Mouse (Mus musculus) subcutaneous adipose tissue, adult 2 months (tissue): ENCODE measurements around the gene Psmd13. TPM values are rescaled to one million over a fixed set of nuclear protein-coding genes. Genes with fewer than 3 reads are reported as not detected.

Source experiments
- polyA plus RNA-seq: library from polyadenylated mRNA; depleted of rRNA; stranded (reverse); fragments of >200 nt; gene quantifications from 2 replicates; pipeline ENCODE4 v1.2.3, GENCODE M21; 2012; ENCODE audit warnings: low replicate concordance; rRNA removed

Psmd13 gene
- polyA plus RNA-seq: 76.9 and 91.8 TPM in 2 replicates

DNA sequence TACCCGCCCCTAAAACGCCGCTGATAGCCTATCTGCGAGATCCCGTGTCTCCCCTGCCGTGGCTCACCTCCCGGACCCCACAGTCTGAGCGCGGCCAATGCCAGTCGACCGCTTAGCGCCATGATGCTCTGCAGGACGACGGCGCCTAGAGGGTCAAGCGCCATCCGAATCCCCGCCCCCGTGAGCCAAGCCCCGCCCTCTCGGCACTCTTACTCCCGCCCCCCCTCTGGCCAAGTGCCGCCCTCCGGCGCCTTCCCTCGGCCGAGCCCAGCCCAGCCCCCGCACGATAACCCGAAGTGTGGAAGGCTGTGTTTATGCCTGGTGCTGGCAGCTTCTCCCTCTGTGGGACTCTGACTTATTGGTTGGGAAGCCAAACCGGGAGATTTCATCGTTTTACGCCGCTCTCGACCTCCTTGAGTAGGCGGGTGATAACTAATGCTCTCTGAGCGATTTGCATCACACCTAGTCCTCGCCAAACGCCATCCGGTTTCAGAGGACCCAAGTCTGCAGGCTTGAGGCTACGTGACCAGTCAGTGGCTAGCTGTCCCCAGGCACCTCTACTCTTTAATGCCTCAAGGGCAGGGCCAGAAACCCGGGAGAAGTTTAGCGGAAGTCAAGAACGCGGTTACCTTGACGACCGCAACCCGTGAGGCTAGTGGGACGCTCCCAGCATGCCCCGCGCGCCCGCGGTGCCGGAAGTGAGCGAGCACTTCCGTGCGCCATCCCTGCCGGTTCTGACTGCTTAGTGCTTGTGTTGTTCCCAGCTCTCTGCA lies at the start of gene Psmd13, which contains the start of gene Sirt3:
Gene Psmd13 (plus strand): TSS at position 273 of the 773 bp plus-strand sequence.
Gene Sirt3 (minus strand): TSS at position 614 of the 773 bp plus-strand sequence.

DNA sequence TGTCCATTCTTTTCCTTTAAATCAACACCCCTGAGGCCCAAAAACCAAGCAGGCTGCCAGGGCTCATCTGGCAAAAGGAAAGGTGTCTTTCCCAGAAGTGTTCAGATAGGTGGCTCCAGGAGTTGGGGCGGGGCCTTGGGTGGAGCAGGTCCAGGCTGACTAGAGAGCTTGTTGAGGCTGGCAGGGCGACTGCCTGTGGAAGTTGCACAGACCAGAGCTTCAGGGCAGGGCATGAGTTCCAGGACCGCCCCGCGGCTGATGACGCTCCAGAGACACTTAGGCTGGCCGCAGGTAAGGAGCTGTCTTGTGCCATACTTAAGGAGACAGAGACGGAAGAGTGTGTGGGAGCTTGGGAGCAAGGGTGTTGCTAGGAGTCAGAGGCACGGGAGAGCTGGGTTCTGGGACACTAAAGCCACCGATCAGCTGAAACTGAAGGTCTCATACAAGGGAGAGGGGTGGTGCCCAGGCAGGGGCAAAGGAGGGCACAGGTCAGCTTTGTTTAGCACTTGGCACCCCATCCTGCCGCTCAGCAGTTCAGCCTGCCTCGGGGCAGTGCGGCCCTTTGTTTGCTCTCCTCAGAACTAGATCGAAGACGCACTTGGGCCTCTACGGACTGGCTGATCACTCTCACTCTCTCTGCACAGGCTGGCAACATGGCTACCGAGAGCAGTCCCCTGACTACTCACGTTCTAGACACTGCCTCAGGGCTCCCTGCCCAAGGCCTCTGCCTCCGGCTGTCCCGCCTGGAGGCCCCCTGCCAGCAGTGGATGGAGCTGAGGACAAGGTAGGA lies 46.6 kb upstream of the Psmd13 start, which contains the start of gene Urah:
Gene Urah (plus strand): TSS at position 51 of the 790 bp plus-strand sequence.

DNA sequence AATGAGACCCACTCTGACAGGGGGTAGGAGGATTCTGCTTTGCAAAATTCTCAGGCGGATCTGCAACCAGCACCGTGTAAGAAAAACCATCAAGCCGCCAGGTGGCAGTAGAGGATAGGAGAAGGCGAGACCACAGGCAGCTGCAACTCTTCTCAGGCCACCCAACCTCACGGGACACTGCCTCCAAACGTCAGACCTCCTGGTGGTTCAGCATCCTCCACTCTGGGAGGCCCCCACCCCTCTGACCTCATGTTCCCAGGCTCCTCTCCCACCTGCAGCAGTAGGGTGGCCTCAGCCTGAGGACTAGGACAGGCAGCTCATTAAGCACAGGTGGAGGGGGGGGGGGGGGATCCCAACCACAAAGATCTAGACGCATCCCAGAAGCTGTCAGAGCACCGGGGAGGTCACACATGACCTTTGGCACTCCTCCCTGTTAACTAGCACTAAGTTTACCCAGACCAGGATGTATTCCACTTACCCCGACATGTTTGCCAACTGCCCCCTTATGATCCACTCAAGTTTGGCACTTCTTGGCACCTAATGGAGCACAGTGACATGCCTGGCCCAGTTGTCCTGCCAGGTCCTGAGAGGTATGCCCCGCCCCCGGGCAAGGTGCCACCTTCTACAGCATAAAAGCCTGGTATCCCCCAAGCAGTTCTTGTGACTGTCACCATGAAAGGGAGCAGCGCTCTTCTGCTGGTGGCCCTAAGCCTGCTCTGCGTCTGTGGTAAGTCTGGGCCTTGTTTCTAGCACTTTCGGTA lies 36.7 kb upstream of the Psmd13 start, which contains the start of gene Scgb1c1:
Gene Scgb1c1 (plus strand): TSS at position 643 of the 761 bp plus-strand sequence.

DNA sequence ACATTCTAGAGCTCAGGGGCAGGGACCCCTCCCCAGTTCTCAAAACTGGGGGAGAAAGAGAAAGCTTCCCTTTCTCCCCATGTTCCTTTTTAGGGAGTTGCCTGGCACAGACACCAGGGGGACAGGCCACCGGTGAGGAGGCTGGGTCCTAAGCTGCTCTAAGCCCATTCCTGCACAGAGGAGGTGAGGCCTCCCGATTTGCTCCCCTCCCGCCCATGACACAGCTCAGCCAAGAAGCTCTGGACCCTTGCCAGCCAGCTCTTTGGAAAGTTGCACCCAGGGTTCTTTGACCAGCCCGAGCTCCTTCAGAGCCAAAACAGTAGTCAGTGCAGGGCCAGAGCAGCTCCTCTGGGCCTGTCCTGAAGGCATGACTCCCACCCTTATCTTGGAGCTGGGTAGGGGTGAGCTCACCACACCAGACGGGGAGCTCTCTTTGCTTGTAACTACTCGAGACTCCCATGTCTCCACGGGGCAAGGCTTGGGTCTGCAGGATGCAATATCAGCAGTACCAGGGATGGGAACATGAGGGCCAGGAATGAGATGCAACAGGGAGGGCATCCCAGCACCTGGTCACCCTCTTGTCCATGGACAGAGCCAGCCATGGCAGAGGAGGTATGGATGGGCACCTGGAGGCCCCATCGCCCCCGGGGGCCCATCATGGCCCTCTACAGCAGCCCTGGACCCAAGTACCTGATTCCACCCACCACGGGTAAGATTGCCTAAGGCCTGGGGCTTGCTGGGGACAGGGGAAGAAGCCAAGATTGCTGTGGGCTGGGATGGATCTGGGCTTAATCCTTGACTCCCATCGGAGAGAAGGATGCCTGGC lies 33.8 kb upstream of the Psmd13 start, which contains the start of gene Odf3:
Gene Odf3 (plus strand): TSS at position 51 of the 826 bp plus-strand sequence.

DNA sequence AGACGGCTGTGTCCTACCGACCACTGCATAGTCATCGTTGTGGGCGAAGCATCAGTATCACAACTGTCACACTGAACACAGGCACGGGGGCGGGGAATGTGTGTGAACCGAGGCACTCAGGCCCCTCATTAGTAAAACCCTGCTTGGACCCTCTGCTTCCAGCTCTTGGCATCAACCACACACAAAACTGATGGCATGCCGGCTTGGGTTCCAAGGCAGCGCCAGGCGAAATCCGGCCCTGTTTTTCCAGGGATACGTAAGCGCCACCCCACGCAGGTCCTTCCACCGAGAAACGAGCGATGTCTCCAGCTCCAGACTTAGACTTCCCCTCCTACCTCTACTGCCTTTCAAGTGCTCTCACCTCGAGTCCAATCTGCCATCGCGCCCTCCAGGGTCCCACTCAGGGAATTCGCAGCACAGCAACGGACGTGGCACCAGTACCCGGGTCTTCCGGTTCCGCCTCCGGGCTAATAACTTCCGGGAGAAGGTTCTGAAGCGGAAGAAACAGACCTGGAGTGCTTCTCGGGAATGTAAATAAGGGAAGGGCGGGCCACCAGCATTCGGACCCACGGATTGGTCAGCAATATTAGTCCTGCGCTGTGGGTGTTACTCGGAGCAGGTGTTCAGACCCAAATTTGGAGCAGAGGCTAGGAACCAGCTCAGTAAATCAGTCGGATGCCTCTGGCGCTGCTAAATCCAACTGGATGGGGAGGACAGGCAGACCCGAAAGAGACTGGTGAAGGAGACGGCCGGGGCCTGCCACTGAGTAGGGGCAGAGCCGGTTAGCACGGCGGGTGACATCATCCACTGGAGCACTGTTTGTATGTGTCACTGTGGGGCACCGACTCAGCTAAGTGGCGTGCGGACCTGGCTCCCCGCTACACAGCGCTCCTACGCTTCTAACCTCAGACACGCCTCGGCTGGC lies 25.6 kb upstream of the Psmd13 start, which contains the start of gene Gm45785:
Gene Gm45785 (minus strand): TSS at position 472 of the 925 bp plus-strand sequence.

DNA sequence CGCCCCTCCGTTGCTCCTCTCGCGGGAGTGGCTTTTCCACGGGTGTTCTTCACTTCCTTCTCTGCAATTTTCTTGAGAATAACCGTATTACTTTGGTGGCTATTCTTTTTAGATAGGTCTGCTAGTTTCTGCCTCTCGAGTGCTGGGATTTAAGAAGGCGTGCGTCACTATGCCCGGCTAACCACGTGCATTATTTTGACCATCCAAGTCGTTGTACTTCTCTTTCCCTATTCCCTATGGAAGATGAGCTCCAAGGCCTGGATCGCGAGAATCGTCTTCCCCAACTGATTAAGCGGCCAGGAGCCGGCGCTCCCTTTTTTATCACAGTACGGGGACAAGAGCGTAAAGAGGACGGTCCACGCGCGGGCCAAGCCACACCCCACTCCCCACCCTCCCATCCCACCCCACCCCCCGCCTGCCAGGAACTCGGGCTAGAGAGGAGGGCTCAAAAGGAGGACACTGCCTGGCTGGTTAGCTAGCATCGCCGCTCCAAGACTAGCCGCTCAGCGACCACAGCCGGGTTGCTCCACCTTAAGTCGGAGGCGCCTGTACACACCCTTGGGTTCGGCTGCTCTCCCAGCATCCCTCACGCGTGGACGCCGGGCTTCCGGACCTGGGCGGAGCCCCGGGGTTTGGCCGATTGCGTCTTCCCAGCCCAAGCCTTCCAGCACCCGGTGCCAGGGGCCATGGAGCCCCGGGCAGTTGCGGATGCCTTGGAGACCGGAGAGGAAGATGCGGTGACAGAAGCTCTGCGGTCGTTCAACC lies 24.8 kb upstream of the Psmd13 start, which contains the start of gene Ric8a:
Gene Ric8a (plus strand): TSS at position 173 of the 765 bp plus-strand sequence.

DNA sequence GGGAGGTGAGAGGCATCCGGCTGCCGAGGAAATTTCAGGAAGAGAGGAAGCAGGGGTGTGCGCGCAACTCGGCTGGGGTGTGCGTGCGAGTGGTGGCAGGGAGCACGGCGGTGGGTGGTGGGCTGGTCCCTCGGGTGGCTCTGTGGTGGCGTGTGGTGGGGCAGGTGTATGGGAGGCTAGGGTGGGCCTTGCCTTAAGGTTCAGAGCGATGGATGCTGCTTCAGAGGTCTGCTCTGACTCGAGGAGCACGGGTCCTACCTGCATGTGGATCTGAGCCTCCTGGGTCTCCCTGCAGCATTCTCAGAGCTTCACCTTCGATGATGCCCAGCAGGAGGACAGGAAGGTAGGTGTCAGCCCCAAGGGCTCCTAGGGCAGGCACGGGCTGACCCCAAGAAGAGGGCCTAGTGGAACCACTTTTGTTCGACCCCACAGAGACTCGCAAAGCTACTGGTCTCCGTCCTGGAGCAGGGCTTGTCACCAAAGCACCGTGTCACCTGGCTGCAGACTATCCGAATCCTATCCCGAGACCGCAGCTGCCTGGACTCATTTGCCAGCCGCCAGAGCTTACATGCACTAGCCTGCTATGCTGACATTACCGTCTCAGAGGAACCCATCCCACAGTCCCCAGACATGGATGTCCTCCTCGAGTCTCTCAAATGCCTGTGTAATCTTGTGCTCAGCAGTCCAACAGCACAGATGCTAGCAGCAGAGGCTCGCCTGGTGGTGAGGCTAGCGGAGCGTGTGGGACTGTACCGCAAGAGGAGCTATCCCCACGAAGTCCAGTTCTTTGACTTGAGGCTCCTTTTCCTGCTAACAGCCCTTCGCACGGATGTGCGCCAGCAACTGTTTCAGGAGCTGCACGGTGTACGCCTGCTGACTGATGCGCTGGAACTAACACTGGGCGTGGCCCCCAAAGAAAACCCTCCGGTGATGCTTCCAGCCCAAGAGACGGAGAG lies 23.9 kb upstream of the Psmd13 start, which contains the start of gene Bet1l:
Gene Bet1l (minus strand): TSS at position 28 of the 956 bp plus-strand sequence.

DNA sequence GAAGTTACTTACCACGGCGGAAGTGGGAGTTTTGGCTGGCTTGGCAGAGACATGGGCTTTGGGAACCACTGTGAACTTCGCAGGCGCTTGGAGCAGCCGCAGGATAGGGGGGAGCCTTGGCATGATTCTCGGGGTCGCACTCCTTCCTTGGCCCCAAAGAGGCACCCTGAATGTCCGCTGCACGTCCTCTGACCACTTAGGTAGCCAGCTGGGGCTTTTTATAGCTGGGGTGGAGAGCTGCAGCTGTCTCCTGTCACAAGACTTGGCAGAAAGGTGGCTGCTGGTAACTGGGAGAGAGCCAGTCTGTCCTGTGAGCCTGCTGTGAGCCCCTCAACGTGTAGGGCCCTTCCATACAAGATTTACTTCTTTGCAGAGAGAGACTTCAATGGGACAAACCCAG lies 18.5 kb downstream of the Psmd13 start, which contains the start of gene Cox8b:
Gene Cox8b (minus strand): TSS at position 227 of the 400 bp plus-strand sequence.

DNA sequence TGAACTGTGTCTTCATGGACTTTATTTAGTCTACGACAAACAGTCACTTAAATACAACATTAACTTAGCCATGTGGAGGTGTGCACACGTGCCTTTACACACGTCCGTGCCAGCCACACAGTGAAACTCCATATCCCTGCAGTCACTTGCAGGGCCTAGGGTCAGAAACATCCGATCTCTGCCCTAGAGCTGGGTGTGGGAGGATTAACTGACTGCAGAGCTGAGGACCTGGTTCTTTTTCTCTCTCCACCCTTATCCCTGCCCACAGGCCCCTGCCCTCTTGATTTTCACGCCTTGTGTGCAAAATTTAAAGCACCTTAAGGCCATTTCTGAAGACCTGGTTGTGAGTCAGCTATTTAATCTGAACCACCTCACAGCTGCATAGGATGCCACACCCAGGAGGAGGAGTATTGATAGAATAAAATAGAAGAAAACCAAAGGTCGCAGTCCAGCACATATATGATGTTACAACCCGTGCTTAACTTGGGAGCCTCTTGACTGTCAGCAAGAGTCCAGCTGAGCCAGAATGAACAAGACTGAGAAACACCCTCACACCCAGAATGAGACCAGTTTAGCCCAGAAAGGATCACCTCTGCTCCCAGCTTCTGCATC lies 38.8 kb downstream of the Psmd13 start, which contains the start of gene Nlrp6:
Gene Nlrp6 (plus strand): TSS at position 485 of the 612 bp plus-strand sequence.

DNA sequence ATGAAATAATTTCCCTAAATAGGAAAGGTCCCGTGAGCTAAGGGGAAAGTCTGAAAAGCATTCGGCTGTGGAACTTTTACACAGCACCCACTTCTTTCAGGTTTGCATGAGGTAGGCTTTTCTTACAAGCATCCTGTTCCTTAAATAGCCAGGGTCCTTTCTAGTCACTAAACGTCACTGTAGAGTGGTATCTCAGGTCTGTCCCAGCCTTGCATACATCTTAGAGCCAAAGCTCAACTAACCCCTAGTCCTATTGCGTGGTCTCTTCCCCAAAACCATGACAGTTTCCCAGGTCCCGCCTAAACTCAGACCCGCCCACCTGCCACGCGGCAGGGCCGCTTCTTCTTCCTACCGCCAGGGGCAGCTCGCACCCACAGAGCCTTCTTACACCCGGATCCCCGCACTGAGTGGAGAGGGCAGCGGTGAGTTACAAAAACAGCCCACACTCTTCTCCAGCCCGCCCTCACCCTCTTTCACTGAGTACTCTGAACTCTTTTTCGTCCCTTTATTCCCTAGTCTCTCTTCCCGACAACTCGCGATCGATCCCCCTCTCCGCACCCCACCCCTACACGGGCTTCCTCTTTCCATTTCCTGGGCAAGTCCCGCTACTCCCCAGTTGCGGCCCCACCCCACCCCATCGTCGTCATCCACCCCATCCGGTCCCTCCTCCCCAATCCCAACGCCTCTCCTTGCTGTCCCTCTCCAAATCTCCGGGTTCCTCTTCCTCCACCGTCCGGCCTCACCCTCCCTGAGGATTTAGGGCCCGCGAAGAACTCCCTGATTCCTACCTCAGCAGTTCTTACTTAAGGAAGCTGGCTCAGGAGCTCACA lies 59.7 kb downstream of the Psmd13 start, which contains the start of gene Pgghg:
Gene Pgghg (plus strand): TSS at position 170 of the 830 bp plus-strand sequence.

Other genes starting within 250 kb of the Psmd13 start
- gene Olfr53, start 235.5 kb upstream of the Psmd13 start, polyA plus RNA-seq: not detected in 2 replicates
- not detected in 2 replicates for gene Olfr539, start 222.0 kb upstream of the Psmd13 start, polyA plus RNA-seq
- not detected in 2 replicates for gene Olfr45, start 200.0 kb upstream of the Psmd13 start, polyA plus RNA-seq
- not detected in 2 replicates for gene Olfr541, start 184.7 kb upstream of the Psmd13 start, polyA plus RNA-seq
- gene Cyp2e1, start 118.2 kb upstream of the Psmd13 start, polyA plus RNA-seq: 256 and 502 TPM in 2 replicates
- gene Syce1, start 94.1 kb upstream of the Psmd13 start, polyA plus RNA-seq: 0.07 and 0.33 TPM in 2 replicates
- 0.15 TPM in 1 of 2 replicates, not detected in the other for gene Zfp941, start 59.8 kb upstream of the Psmd13 start, polyA plus RNA-seq
- 14.2 TPM in 1 of 2 replicates, not detected in the other for gene Urah, start 47.0 kb upstream of the Psmd13 start, polyA plus RNA-seq
- gene Scgb1c1, start 36.4 kb upstream of the Psmd13 start, polyA plus RNA-seq: not detected in 2 replicates
- 0.11 TPM in 1 of 2 replicates, not detected in the other for gene Odf3, start 34.2 kb upstream of the Psmd13 start, polyA plus RNA-seq
- gene Gm45785, start 25.6 kb upstream of the Psmd13 start, polyA plus RNA-seq: not detected in 2 replicates
- 114 and 143 TPM in 2 replicates for gene Ric8a, start 25.0 kb upstream of the Psmd13 start, polyA plus RNA-seq
- 37.8 and 39.1 TPM in 2 replicates for gene Bet1l, start 24.4 kb upstream of the Psmd13 start, polyA plus RNA-seq
- 30.7 and 38.8 TPM in 2 replicates for gene Sirt3, start 341 bp downstream of the Psmd13 start, polyA plus RNA-seq
- 147 and 450 TPM in 2 replicates for gene Cox8b, start 18.5 kb downstream of the Psmd13 start, polyA plus RNA-seq
- gene Nlrp6, start 38.9 kb downstream of the Psmd13 start, polyA plus RNA-seq: 0.87 TPM in 1 of 2 replicates, not detected in the other
- 55.4 and 73.1 TPM in 2 replicates for gene Pgghg, start 59.4 kb downstream of the Psmd13 start, polyA plus RNA-seq
- 2.9 and 7.4 TPM in 2 replicates for gene Ifitm5, start 68.3 kb downstream of the Psmd13 start, polyA plus RNA-seq
- 0.78 TPM in 1 of 2 replicates, not detected in the other for gene Gm45717, start 74.0 kb downstream of the Psmd13 start, polyA plus RNA-seq
- gene Ifitm2, start 74.0 kb downstream of the Psmd13 start, polyA plus RNA-seq: 1,434 and 1,895 TPM in 2 replicates
- 36.0 and 1,392 TPM in 2 replicates for gene Ifitm1, start 85.3 kb downstream of the Psmd13 start, polyA plus RNA-seq
- gene Ifitm3, start 128.8 kb downstream of the Psmd13 start, polyA plus RNA-seq: 721 and 1,416 TPM in 2 replicates
- gene Ifitm6, start 136.0 kb downstream of the Psmd13 start, polyA plus RNA-seq: 17.2 and 25.7 TPM in 2 replicates
- gene Gm17387, start 147.2 kb downstream of the Psmd13 start, polyA plus RNA-seq: not detected in 2 replicates
- gene B4galnt4, start 179.1 kb downstream of the Psmd13 start, polyA plus RNA-seq: 0.26 and 5.6 TPM in 2 replicates
- gene Pkp3, start 196.2 kb downstream of the Psmd13 start, polyA plus RNA-seq: 1.7 and 14.7 TPM in 2 replicates
- gene Sigirr, start 218.6 kb downstream of the Psmd13 start, polyA plus RNA-seq: 21.2 and 25.3 TPM in 2 replicates
- gene Ano9, start 235.8 kb downstream of the Psmd13 start, polyA plus RNA-seq: 0.20 and 11.9 TPM in 2 replicates
- gene Ptdss2, start 240.4 kb downstream of the Psmd13 start, polyA plus RNA-seq: 44.6 and 49.3 TPM in 2 replicates